Mouse (Mus musculus) bone marrow macrophage, adult 2 months (primary cell): Measurements from ENCODE around the gene Kalrn.

Experiments
- CTCF ChIP-seq: IDR thresholded peaks from 2 replicates; pipeline ENCODE4 v1.5.1; 2012; ENCODE audit warnings: low read depth, mild to moderate bottlenecking, low read length, moderate library complexity
- POLR2A ChIP-seq: IDR thresholded peaks from 2 replicates; pipeline ENCODE4 v1.6.1; 2012; ENCODE audit warnings: mild to moderate bottlenecking, low read depth, low read length, borderline replicate concordance

GRCm38 (mm10) chr16:34267751-34268150 is 305.6 kb downstream of the Kalrn start:
- TF ChIP-seq POLR2A (no peak), CTCF (no peak)
